Mouse (Mus musculus) embryonic fibroblast, embryonic 13.5 days (primary cell): ENCODE results near the gene Tes3-ps.

Source experiments
- CTCF ChIP-seq: IDR thresholded peaks from 2 replicates; pipeline ENCODE4 v1.5.1; 2011; ENCODE audit warnings: mild to moderate bottlenecking, control low read depth, low read length, moderate library complexity, borderline replicate concordance; ENCODE audit not compliant: insufficient read depth
- POLR2A ChIP-seq: IDR thresholded peaks from 2 replicates; pipeline ENCODE4 v1.6.1; 2011; ENCODE audit warnings: low read depth, mild to moderate bottlenecking, control low read depth, low read length, moderate library complexity

DNA sequence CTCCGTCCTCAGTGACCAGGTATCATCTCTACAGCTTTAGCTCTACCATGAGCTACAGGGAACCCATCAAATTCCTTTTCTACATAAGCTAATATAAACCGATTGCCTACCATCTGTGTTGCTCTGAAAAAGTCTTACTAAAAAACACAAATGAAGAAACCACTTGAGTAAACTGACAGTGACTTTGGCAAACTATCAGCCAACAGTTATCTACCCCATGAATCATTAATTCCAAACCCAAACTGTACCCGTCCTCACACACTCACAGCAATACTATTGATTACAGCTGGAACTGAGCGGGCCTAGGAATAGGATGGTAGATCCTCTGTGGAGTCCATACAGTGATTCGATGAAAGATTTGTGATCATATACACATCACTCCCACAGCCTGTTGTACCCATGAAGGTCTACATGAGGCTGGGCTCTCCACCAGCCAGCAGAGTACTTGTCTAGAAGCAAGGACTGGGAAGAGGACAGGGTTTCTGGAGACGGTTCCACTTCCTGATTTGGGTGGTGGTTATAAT, 14.2 kb upstream of the Tes3-ps start:
- TF ChIP-seq CTCF (no peak), POLR2A (no peak)
